Mouse (Mus musculus): Measurements from ENCODE around the gene Mbd5. TPM values are rescaled to one million over a fixed set of nuclear protein-coding genes. Genes with fewer than 3 reads are reported as not detected.

The Mbd5 gene
- polyA plus RNA-seq, 1 experiment from 2014 or later, result 43.1 TPM

DNA sequence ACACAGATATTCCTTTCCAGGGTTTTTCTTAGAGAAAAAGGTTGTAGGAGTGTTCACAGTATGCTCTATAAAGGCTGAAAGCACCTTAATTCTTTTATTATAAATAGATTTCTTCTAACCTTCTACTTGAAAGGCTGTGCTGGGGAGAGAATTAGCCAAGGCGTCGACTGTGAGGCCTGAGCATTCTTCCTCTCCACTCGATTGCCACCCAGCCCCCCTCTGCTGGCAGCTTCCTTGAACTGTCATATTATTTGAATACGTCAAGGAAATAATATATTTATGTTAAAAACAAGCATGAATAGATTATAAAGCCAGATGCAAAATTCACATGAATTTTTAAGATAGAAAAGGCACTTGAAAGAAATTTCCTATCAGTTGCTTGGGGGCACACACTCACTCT lies 410.4 kb downstream of the Mbd5 start:
- Histone ChIP-seq H3K4me2 (replicated peaks; ENCODE audit: low read depth, low read length) (no peak overlapping the region), H3K9me3 (ENCODE audit: control insufficient read depth, low read length) (no peaks in the 10 kb centered on the region), H3K27ac (ENCODE audit: low read depth, low read length) (no peak overlapping the region), H3K4me3 (ENCODE audit: low read depth, low read length) (no peak overlapping the region), H3K27me3 (ENCODE audit: control insufficient read depth, insufficient read depth, low read length) (no peaks in the 10 kb centered on the region), H3K4me1 (replicated peaks; ENCODE audit: control insufficient read depth, insufficient read depth, low read length) (no peaks in the 10 kb centered on the region), H3K36me3 (ENCODE audit: control insufficient read depth, insufficient read depth, low read length) (no peaks in the 10 kb centered on the region), H3K9ac (ENCODE audit: low read depth, low read length) (no peak overlapping the region)
- ATAC-seq (ENCODE audit: low FRiP score) (no peak), DNase-seq (ENCODE audit: low spot score) (no peak)
- WGBS, result 82% methylated on average over 4 of the region's 4 CpGs

DNA sequence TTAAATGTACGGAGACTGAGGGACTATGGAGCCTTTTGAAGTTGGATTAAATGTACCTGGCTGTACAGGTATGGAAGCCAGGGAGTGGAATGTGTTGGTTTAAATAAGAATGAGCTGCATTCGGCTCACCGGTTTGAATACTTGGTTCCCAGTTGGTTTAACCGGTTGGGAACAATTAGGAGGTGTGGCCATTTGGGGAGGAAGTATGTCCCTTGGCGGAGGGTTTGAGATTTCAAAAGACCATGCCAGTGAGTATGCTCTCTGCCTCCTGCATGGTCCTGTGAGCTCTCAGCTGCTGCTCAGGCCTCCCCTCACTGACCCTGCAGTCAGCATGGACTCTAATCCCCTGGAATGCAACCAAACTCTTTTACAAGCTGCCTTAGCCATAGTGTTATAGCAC lies 415.2 kb downstream of the Mbd5 start:
- no peak overlapping the region for H3K9ac ChIP-seq (ENCODE audit: low read depth, low read length)
- no peak overlapping the region for H3K4me2 ChIP-seq (replicated peaks; ENCODE audit: low read depth, low read length)
- no peaks in the 10 kb centered on the region for H3K36me3 ChIP-seq (ENCODE audit: control insufficient read depth, insufficient read depth, low read length)
- no peaks in the 10 kb centered on the region for H3K4me1 ChIP-seq (replicated peaks; ENCODE audit: control insufficient read depth, insufficient read depth, low read length)
- no peak overlapping the region for H3K4me3 ChIP-seq (ENCODE audit: low read depth, low read length)
- no peaks in the 10 kb centered on the region for H3K9me3 ChIP-seq (ENCODE audit: control insufficient read depth, low read length)
- DNase-seq (ENCODE audit: low spot score) (no peak), ATAC-seq (ENCODE audit: low FRiP score) (no peak)
- 36% methylated on average over 5 of the region's 5 CpGs for WGBS
- H3K27ac ChIP-seq (ENCODE audit: low read depth, low read length), result no peak overlapping the region
- no peaks in the 10 kb centered on the region for H3K27me3 ChIP-seq (ENCODE audit: control insufficient read depth, insufficient read depth, low read length)

DNA sequence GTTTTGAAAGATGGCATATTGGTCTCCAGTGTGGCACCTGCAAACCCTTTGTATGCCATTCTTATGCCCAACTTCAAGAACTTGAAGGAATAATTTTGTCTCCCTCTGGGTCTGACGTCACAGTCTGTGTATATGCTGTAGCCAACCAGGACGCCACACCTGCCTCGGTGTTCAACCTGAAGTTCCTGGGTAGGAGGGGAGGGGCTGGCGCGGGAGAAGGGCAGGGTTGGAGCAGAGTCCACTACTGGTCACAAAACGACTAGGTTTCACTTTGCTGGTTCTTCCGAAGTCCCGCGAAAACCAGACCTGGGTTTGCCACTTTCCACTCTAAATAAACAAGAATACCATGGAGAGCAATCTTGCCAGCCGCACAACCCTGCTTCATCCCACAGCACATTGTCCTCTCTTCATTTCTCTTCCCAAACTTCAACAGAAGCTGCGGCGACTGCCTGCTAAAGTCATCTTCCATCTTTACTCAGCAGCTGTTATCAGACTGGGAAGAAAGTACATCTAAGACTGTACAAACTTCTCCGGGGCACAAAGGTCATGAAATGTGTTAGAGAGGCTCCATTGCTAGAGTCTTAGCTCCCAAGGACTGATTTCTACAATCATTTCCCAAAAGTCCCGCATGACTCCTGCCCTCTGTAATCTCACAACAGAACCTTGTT lies 417.7 kb downstream of the Mbd5 start:
- DNase-seq (ENCODE audit: low spot score), result no peak
- 91% methylated on average over 14 of the region's 14 CpGs for WGBS
- Histone ChIP-seq H3K27ac (ENCODE audit: low read depth, low read length) (no peak overlapping the region), H3K4me1 (replicated peaks; ENCODE audit: control insufficient read depth, insufficient read depth, low read length) (no peaks in the 10 kb centered on the region), H3K9ac (ENCODE audit: low read depth, low read length) (no peak overlapping the region), H3K9me3 (ENCODE audit: control insufficient read depth, low read length) (no peaks in the 10 kb centered on the region), H3K4me3 (ENCODE audit: low read depth, low read length) (no peak overlapping the region), H3K4me2 (replicated peaks; ENCODE audit: low read depth, low read length) (no peak overlapping the region), H3K27me3 (ENCODE audit: control insufficient read depth, insufficient read depth, low read length) (no peaks in the 10 kb centered on the region), H3K36me3 (ENCODE audit: control insufficient read depth, insufficient read depth, low read length) (no peaks in the 10 kb centered on the region)
- ATAC-seq (ENCODE audit: low FRiP score), result no peak

DNA sequence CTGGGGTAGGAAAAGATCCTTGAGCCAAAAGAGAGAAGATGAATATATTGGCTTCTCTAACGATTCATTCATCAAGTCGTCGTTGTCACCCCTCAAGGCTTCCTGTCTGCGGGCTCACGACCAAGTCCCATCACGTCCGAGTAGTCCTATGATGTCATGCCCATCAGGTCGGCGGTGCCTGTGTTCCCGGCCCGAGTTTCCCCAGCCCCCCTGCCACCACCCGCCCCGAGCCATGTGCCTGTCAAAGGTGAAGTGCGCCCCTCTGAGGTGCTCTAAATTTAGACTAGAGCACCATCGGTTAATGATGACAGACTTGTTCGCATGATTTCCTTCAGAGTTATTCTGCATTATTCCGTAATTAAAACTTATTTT lies 418.2 kb downstream of the Mbd5 start:
- DNase-seq (ENCODE audit: low spot score) (no peak), ATAC-seq (ENCODE audit: low FRiP score) (no peak)
- H3K4me3 ChIP-seq (ENCODE audit: low read depth, low read length), result no peak overlapping the region
- H3K4me1 ChIP-seq (replicated peaks; ENCODE audit: control insufficient read depth, insufficient read depth, low read length), result no peaks in the 10 kb centered on the region
- H3K9ac ChIP-seq (ENCODE audit: low read depth, low read length), result no peak overlapping the region
- WGBS, result 79% methylated on average over 17 of the region's 17 CpGs
- H3K9me3 ChIP-seq (ENCODE audit: control insufficient read depth, low read length), result no peaks in the 10 kb centered on the region
- no peaks in the 10 kb centered on the region for H3K27me3 ChIP-seq (ENCODE audit: control insufficient read depth, insufficient read depth, low read length)
- no peak overlapping the region for H3K4me2 ChIP-seq (replicated peaks; ENCODE audit: low read depth, low read length)
- H3K27ac ChIP-seq (ENCODE audit: low read depth, low read length), result no peak overlapping the region
- H3K36me3 ChIP-seq (ENCODE audit: control insufficient read depth, insufficient read depth, low read length), result no peaks in the 10 kb centered on the region

DNA sequence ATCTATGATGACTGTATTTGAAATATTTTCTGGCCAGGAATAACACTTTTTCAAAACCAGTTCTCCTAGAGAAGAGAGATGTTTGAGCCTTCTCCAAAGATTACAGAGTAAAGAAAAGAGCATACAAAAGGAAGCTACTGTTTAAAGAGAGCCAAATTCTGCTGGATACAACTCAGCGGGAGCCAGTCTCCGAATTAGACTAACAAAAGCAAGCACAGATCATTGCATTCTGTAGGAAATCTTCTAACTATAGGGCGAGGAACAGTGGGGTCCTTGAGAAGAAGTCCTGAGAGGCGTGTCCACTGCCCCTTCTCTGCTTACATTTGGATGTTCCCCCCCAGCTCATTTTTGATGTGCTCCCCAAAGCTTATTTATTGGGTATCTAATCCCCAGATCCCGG lies 422.3 kb downstream of the Mbd5 start:
- Histone ChIP-seq H3K9me3 (ENCODE audit: control insufficient read depth, low read length) (no peaks in the 10 kb centered on the region), H3K36me3 (ENCODE audit: control insufficient read depth, insufficient read depth, low read length) (no peaks in the 10 kb centered on the region), H3K4me3 (ENCODE audit: low read depth, low read length) (no peak overlapping the region), H3K4me1 (replicated peaks; ENCODE audit: control insufficient read depth, insufficient read depth, low read length) (no peaks in the 10 kb centered on the region), H3K4me2 (replicated peaks; ENCODE audit: low read depth, low read length) (no peak overlapping the region), H3K27me3 (ENCODE audit: control insufficient read depth, insufficient read depth, low read length) (no peaks in the 10 kb centered on the region), H3K27ac (ENCODE audit: low read depth, low read length) (no peak overlapping the region), H3K9ac (ENCODE audit: low read depth, low read length) (no peak overlapping the region)
- WGBS, result 52% methylated on average over 5 of the region's 5 CpGs
- DNase-seq (ENCODE audit: low spot score) (no peak), ATAC-seq (ENCODE audit: low FRiP score) (no peak)

DNA sequence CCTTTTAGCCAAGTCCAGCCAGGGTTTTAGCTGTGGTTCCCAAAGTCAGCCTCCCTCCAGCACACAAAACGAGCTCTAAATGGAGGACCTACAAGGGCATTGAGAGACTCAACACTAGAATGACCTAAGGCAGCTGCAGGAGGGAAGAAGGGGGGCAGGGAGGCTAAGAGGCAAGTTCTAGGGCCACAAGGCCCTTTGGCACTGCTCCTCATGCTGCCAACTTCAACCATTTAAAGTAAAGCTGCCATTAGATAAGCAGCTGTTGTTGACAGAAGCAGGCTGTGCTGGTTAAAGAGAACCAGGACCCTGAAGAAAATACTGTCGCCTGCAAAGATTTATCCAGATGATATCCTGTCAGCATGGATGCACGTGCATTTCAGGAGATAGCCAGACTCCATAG lies 423.3 kb downstream of the Mbd5 start:
- Histone ChIP-seq H3K4me3 (ENCODE audit: low read depth, low read length) (no peak overlapping the region), H3K4me1 (replicated peaks; ENCODE audit: control insufficient read depth, insufficient read depth, low read length) (no peaks in the 10 kb centered on the region), H3K4me2 (replicated peaks; ENCODE audit: low read depth, low read length) (no peak overlapping the region), H3K27me3 (ENCODE audit: control insufficient read depth, insufficient read depth, low read length) (no peaks in the 10 kb centered on the region), H3K9me3 (ENCODE audit: control insufficient read depth, low read length) (no peaks in the 10 kb centered on the region), H3K36me3 (ENCODE audit: control insufficient read depth, insufficient read depth, low read length) (no peaks in the 10 kb centered on the region), H3K9ac (ENCODE audit: low read depth, low read length) (no peak overlapping the region), H3K27ac (ENCODE audit: low read depth, low read length) (no peak overlapping the region)
- no peak for DNase-seq (ENCODE audit: low spot score)
- ATAC-seq (ENCODE audit: low FRiP score), result no peak
- WGBS, result 68% methylated on average over 3 of the region's 3 CpGs

Other genes with a start within 250 kb of the Mbd5 start
- gene Acvr2a, start 135.4 kb upstream of the Mbd5 start, polyA plus RNA-seq (2014; fragmentation: Nextera tagmentation; extraction: Ambion mirVana), result 42.8 and 47.5 TPM in 2 replicates
- gene Orc4, start 769 bp downstream of the Mbd5 start, polyA plus RNA-seq (2014; fragmentation: Nextera tagmentation; extraction: Ambion mirVana), result 136 and 143 TPM in 2 replicates